Mouse (Mus musculus) heart, embryonic 16.5 days (tissue): Measurements from ENCODE around the gene Gm3327. TPM values are rescaled to one million over a fixed set of nuclear protein-coding genes. Genes with fewer than 3 reads are reported as not detected.
"Not testable (repeated sequence)": the region's sequence is repeated elsewhere in the genome, so short reads cannot be mapped to it uniquely, and the experiment has no call there.

Experiments
- ATAC-seq: fragments of 200-750 bp; cut with Nextera tagmentation; replicated peaks from 2 replicates; pipeline ENCODE4 v1.8.0; 2017; ENCODE audit warnings: moderate number of reproducible peaks; ENCODE audit not compliant: insufficient read depth, low FRiP score; ENCODE audit errors: extremely low read depth
- H3K27ac ChIP-seq: fragments of 300-500 bp; sonication (generic); 2 replicates; pipeline ENCODE4 v1.5.1; 2014; ENCODE audit warnings: mild to moderate bottlenecking, low read length, control low read depth, moderate library complexity
- H3K27me3 ChIP-seq: fragments of 300-500 bp; sonication (generic); 2 replicates; pipeline ENCODE4 v1.6.1; 2014; ENCODE audit warnings: low read length, mixed read lengths; ENCODE audit not compliant: control insufficient read depth, insufficient read depth
- H3K36me3 ChIP-seq: fragments of 300-500 bp; sonication (generic); 2 replicates; pipeline ENCODE4 v1.6.1; 2014; ENCODE audit not compliant: control insufficient read depth, insufficient read depth
- H3K4me1 ChIP-seq: fragments of 300-500 bp; sonication (generic); 2 replicates; pipeline ENCODE4 v1.6.1; 2014; ENCODE audit warnings: low read length, mixed read lengths; ENCODE audit not compliant: control insufficient read depth, insufficient read depth
- H3K4me2 ChIP-seq: fragments of 300-500 bp; sonication (generic); 2 replicates; pipeline ENCODE4 v1.6.1; 2014; ENCODE audit warnings: low read depth, mild to moderate bottlenecking, control low read depth, low read length
- H3K4me3 ChIP-seq: fragments of 300-500 bp; sonication (generic); 2 replicates; pipeline ENCODE4 v1.5.1; 2014; ENCODE audit warnings: mild to moderate bottlenecking, control low read depth, low read length
- H3K9ac ChIP-seq: fragments of 300-500 bp; sonication (generic); 2 replicates; pipeline ENCODE4 v1.6.1; 2014; ENCODE audit warnings: low read length, control low read depth
- H3K9me3 ChIP-seq: fragments of 300-500 bp; sonication (generic); replicated peaks from 2 replicates; pipeline ENCODE4 v1.6.1; 2016; ENCODE audit warnings: low read length; ENCODE audit not compliant: control insufficient read depth
- WGBS: fragments of 180-500 bp; shearing (Covaris S2); extraction: QIAGEN DNeasy Blood & Tissue Kit; methylation state at CpG from one replicate; pipeline ENCODE4 v1.1.7; 2014; 5-methylcytosine and 5-hydroxymethylcytosine counted together
- polyA plus RNA-seq: library from polyadenylated mRNA; unstranded; fragments of >200 nt; fragmentation: Nextera tagmentation; extraction: Ambion mirVana; gene quantifications from 2 replicates; pipeline ENCODE4 v1.2.1, GENCODE M21; 2015

The Gm3327 gene
- polyA plus RNA-seq, result not detected in 2 replicates

GRCm38 (mm10) chr14:44123551-44123950 is at the start of gene Gm3327:
Gene Gm3327 (plus strand): TSS chr14:44123851.
- not testable (repeated sequence) for H3K4me1 ChIP-seq, H3K27me3 ChIP-seq, H3K36me3 ChIP-seq, H3K9ac ChIP-seq, H3K4me2 ChIP-seq, ATAC-seq, H3K27ac ChIP-seq, H3K9me3 ChIP-seq, H3K4me3 ChIP-seq
- 75% methylated on average over 4 of the region's 4 CpGs for WGBS

DNA sequence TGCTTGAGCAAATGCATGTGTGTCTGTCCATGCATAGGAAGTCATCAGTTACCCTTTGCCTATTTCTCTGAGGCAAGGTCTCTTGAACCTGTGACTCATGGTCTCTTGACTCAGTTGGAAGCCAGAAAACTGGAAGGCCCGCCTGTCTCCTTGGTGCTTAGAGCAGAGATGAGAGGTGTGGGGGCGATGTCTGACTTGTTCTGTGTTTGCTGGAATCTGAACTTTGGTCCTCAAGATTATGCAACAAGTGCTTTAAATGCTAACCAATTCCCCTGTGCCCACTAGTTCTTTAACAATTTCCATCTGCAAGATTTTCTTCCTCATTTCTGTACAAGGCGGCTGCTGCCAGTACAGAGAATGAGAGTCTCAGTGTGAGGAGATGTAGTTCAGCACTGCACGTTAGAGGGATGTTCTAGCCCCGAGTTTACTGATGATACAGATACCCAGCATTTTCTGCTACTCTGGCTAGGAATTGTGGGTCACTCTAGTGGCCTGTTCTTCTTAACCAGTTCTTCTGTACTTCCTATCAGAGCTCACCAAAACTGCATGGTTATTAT is 45.8 kb upstream of the Gm3327 start:
- not testable (repeated sequence) for H3K27me3 ChIP-seq, H3K4me3 ChIP-seq, H3K27ac ChIP-seq, H3K4me2 ChIP-seq, H3K9ac ChIP-seq, H3K9me3 ChIP-seq, ATAC-seq, H3K36me3 ChIP-seq, H3K4me1 ChIP-seq
- 61% methylated on average over 5 of the region's 5 CpGs for WGBS

- not testable (repeated sequence) for H3K27ac ChIP-seq, H3K27me3 ChIP-seq, H3K9me3 ChIP-seq, H3K4me1 ChIP-seq, ATAC-seq, H3K4me2 ChIP-seq, H3K4me3 ChIP-seq, H3K9ac ChIP-seq, H3K36me3 ChIP-seq
- 79% methylated on average over 1 of the region's 1 CpGs for WGBS
Observed at GRCm38 (mm10) chr14:44086588-44086987, 37.1 kb upstream of the Gm3327 start.

DNA sequence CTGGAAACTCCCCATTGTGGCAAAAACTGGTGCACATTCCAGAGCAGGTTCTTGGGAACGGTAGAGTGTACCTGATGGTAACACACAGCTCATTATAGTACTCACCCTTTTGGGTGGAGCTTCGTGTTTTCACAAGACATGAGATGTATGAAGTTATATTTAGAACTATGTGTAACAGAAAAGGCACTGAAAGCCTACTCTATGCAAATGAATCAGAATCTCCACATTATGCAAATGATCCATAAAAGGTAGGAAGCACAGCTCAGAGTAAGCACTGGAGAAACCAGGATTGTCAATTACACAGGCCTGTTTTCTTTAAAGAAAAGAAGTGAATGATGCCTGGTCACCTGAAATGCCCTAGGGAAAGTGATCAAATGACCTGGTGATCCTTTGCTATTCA is 36.1 kb upstream of the Gm3327 start:
- ATAC-seq, H3K27ac ChIP-seq, H3K36me3 ChIP-seq, H3K9ac ChIP-seq, H3K9me3 ChIP-seq, H3K27me3 ChIP-seq, H3K4me1 ChIP-seq, H3K4me3 ChIP-seq, H3K4me2 ChIP-seq: not testable (repeated sequence)
- 44% methylated on average over 2 of the region's 2 CpGs for WGBS

GRCm38 (mm10) chr14:44091524-44091923 is 32.1 kb upstream of the Gm3327 start:
- H3K27me3 ChIP-seq, H3K27ac ChIP-seq, H3K4me2 ChIP-seq, H3K36me3 ChIP-seq, H3K9ac ChIP-seq, H3K9me3 ChIP-seq, H3K4me1 ChIP-seq, ATAC-seq, H3K4me3 ChIP-seq: not testable (repeated sequence)
- 40% methylated on average over 1 of the region's 1 CpGs for WGBS

DNA sequence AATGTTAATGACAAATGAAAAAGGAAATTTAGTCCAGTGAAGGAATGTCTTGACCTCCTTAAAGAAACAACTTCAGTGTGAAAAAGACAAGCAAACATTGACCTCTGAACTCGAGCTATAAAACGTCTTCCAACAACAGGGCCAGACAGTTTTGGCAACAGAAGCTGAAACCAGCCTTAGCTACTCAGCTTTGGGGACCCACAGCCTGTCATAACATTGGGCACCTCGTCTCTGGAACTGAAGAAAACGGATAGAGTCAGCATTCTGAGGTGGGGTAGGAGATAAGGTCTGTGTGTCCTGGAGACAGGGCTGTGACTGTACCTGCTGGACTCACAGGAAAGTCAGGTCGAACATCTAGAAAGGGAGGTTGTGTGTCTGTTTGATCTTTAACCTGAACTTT is 29.2 kb upstream of the Gm3327 start:
- not testable (repeated sequence) for H3K27me3 ChIP-seq, ATAC-seq, H3K4me2 ChIP-seq, H3K36me3 ChIP-seq, H3K4me1 ChIP-seq, H3K4me3 ChIP-seq, H3K9ac ChIP-seq, H3K9me3 ChIP-seq, H3K27ac ChIP-seq
- WGBS, result 45% methylated on average over 5 of the region's 5 CpGs

DNA sequence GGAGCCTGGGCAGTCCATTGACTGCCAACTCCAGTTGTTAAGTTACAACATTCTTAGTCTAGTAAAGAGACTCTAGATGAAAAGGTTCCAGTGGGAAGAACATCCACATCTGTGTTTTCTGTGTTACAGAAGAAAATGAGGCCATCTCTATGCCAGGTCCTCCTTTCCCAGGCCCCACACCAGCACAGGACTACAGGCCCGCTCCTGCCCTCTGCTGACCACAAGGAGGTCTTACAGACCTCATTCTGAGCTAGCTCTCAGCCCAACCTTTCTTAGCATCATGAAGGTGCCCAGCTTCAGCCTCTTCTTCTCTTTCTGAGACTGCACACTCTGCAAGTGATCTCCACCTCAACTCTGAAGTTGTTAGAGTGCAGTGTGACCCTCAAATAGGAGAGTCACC is 23.6 kb upstream of the Gm3327 start:
- ATAC-seq, H3K27me3 ChIP-seq, H3K27ac ChIP-seq, H3K9me3 ChIP-seq, H3K36me3 ChIP-seq, H3K4me2 ChIP-seq, H3K4me1 ChIP-seq, H3K4me3 ChIP-seq, H3K9ac ChIP-seq: not testable (repeated sequence)
- WGBS, result no CpG with 5 or more reads among the region's 1 CpGs

GRCm38 (mm10) chr14:44102354-44102753 is 21.3 kb upstream of the Gm3327 start, which contains the start of gene Ear2:
Gene Ear2 (plus strand): TSS chr14:44102654.
- H3K27me3 ChIP-seq, H3K9me3 ChIP-seq, H3K4me2 ChIP-seq, H3K4me3 ChIP-seq, H3K9ac ChIP-seq, H3K27ac ChIP-seq, H3K36me3 ChIP-seq, H3K4me1 ChIP-seq, ATAC-seq: not testable (repeated sequence)
- WGBS, result 70% methylated on average over 2 of the region's 2 CpGs

GRCm38 (mm10) chr14:44110981-44111380 is 12.7 kb upstream of the Gm3327 start:
- H3K4me1 ChIP-seq, result no peaks in the 10 kb centered on the region
- ATAC-seq, result no peak
- H3K4me3 ChIP-seq, result no peak overlapping the region
- H3K36me3 ChIP-seq, result no peaks in the 10 kb centered on the region
- H3K9ac ChIP-seq, result no peak overlapping the region
- H3K9me3 ChIP-seq, result no peaks in the 10 kb centered on the region
- no peak overlapping the region for H3K27ac ChIP-seq
- H3K4me2 ChIP-seq, result no peak overlapping the region
- no peaks in the 10 kb centered on the region for H3K27me3 ChIP-seq
